Comparison of ENCODE assay signal across 13 mouse cellular contexts in the genomic region with DNA sequence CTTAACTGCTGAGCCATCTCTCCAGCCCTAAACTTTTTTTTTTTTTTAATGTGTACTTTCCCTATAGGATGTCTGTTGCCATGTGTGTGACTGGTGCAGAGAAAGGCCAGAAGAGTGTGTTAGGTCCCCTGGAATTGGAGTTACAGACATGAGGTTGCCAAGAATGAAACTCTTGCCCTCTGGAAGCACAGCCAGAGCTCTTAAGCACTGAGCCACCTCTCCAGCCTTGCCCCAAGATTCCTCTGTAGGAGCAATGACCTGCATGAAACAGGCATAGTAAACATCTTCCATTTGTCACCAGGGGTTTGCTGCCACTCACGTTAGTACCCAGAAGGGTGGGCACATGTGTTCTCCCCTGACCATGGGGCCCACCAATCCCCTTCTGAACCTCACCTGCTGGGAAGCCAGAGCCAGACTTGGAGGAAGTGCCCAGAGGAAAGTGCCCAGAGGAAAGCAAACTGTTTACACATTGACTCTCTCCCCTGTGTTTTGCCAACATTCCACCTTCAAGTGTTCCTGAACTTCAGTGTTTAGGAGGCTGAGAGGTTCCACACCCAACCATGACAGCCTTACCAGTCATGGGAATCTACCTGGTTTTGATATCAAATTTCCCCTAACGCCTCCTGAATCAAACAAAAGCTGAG.
"Had no signal": no experiment of that assay in that cellular context is flagged by ENCODE, and none has a peak within 500 bp of the region (broad histone marks: within the 10 kb centered on the region; RNA-seq: fewer than 3 reads in every experiment).

No protein-coding gene starts in this region.

- H3K4me3 ChIP-seq: kidney, embryonic 15.5 days; left cerebral cortex, adult 2 months; limb, embryonic 10.5 days; liver, embryonic 15.5 days; midbrain, embryonic 13.5 days; myocyte; neural tube, embryonic 15.5 days had no signal

- H3K4me1 ChIP-seq: kidney, embryonic 15.5 days; limb, embryonic 10.5 days; midbrain, embryonic 13.5 days; neural tube, embryonic 15.5 days had no signal

- H3K27me3 ChIP-seq: kidney, embryonic 15.5 days; liver, embryonic 15.5 days; midbrain, embryonic 13.5 days; neural tube, embryonic 15.5 days had no signal

- H3K9me3 ChIP-seq: kidney, embryonic 15.5 days; limb, embryonic 10.5 days; liver, embryonic 15.5 days; midbrain, embryonic 13.5 days; neural tube, embryonic 15.5 days had no signal

- H3K4me2 ChIP-seq: kidney, embryonic 15.5 days; liver, embryonic 11.5 days; liver, embryonic 15.5 days; midbrain, embryonic 13.5 days; neural tube, embryonic 15.5 days had no signal

- H3K27ac ChIP-seq: kidney, embryonic 15.5 days; left cerebral cortex, adult 2 months; limb, embryonic 10.5 days; liver, embryonic 15.5 days; midbrain, embryonic 13.5 days; neural tube, embryonic 15.5 days had no signal

- H3K36me3 ChIP-seq: kidney, embryonic 15.5 days; limb, embryonic 10.5 days; liver, embryonic 15.5 days; midbrain, embryonic 13.5 days; neural tube, embryonic 15.5 days had no signal

- DNase-seq: kidney, adult 18-20 months; kidney, postnatal 25 days; right cerebral cortex, adult 18-20 months; right cerebral cortex, postnatal 25 days; thymus, postnatal 4 days had no signal

- H3K9ac ChIP-seq: kidney, embryonic 15.5 days; liver, embryonic 15.5 days; midbrain, embryonic 13.5 days; neural tube, embryonic 15.5 days had no signal

- ATAC-seq: midbrain, embryonic 13.5 days had no signal
